Mouse (Mus musculus) MEL (cell line): ENCODE measurements around the gene Gins1. TPM values are rescaled to one million over a fixed set of nuclear protein-coding genes. Genes with fewer than 3 reads are reported as not detected.

Experiments used
- DNase-seq: peaks from one replicate; pipeline ENCODE4 v3.0.0; 2011; ENCODE audit warnings: low read depth, low spot score
- H3K27ac ChIP-seq: 2 replicates; pipeline ENCODE4 v1.5.1; 2012; ENCODE audit warnings: low read depth, mild to moderate bottlenecking, control low read depth, low read length, moderate library complexity; ENCODE audit not compliant: control insufficient read depth
- H3K27me3 ChIP-seq, 2 experiments: fragments of 150-350 bp in 1 of 2; sonication (generic) in 1 of 2; 2 replicates each; pipeline ENCODE4 v1.6.1; 2012; ENCODE audit warnings: low read length in 2 of 2, mild to moderate bottlenecking in 2 of 2, improper control_type of control experiment in 1 of 2, moderate library complexity in 1 of 2; ENCODE audit not compliant: insufficient read depth in 2 of 2, control insufficient read depth in 1 of 2
- H3K36me3 ChIP-seq, 2 experiments: 2 replicates each; pipeline ENCODE4 v1.6.1; 2012 to 2014; ENCODE audit warnings: low read length in 2 of 2, improper control_type of control experiment in 1 of 2, inconsistent platforms in 1 of 2, mild to moderate bottlenecking in 1 of 2; ENCODE audit not compliant: insufficient read depth in 2 of 2, control insufficient read depth in 1 of 2
- H3K4me1 ChIP-seq, 2 experiments: fragments of 150-350 bp in 1 of 2; sonication (generic) in 1 of 2; 2 replicates each; pipeline ENCODE4 v1.6.1; 2012; ENCODE audit warnings: low read length in 2 of 2, improper control_type of control experiment in 1 of 2, mild to moderate bottlenecking in 1 of 2; ENCODE audit not compliant: insufficient read depth in 2 of 2, control insufficient read depth in 1 of 2
- H3K4me3 ChIP-seq, 2 experiments: fragments of 150-350 bp in 1 of 2; sonication (generic) in 1 of 2; 2 replicates each; pipeline ENCODE4 v1.5.1; 2012; ENCODE audit warnings: low read depth in 2 of 2, low read length in 2 of 2, mild to moderate bottlenecking in 2 of 2, moderate library complexity in 2 of 2, control low read depth in 1 of 2, improper control_type of control experiment in 1 of 2; ENCODE audit not compliant: control insufficient read depth in 1 of 2, insufficient read depth in 1 of 2
- H3K79me2 ChIP-seq: 2 replicates; pipeline ENCODE4 v1.6.1; 2012; ENCODE audit warnings: mild to moderate bottlenecking, low read length, moderate library complexity; ENCODE audit not compliant: control insufficient read depth, poor library complexity, insufficient read depth
- H3K9ac ChIP-seq: 2 replicates; pipeline ENCODE4 v1.6.1; 2012; ENCODE audit warnings: low read depth, mild to moderate bottlenecking, control low read depth, low read length, moderate library complexity; ENCODE audit not compliant: control insufficient read depth, poor library complexity, severe bottlenecking
- H3K9me3 ChIP-seq: fragments of 150-350 bp; sonication (generic); replicated peaks from 2 replicates; pipeline ENCODE4 v1.6.1; 2012; ENCODE audit warnings: mild to moderate bottlenecking, low read length, improper control_type of control experiment, moderate library complexity; ENCODE audit not compliant: insufficient read depth
- BHLHE40 ChIP-seq: IDR thresholded peaks from 2 replicates; pipeline ENCODE4 v1.6.1; 2012; ENCODE audit warnings: low read depth, mild to moderate bottlenecking, inconsistent platforms, low read length, improper control_type of control experiment, borderline replicate concordance
- CHD1 ChIP-seq: IDR thresholded peaks from 2 replicates; pipeline ENCODE4 v1.6.1; 2012; ENCODE audit warnings: low read depth, mild to moderate bottlenecking, inconsistent platforms, low read length, improper control_type of control experiment
- CTCF ChIP-seq, 3 experiments: IDR thresholded peaks in 2 of 3; conservative IDR thresholded peaks in 1 of 3; 2 replicates each; pipeline ENCODE4 v1.5.1; 2011 to 2012; ENCODE audit warnings: low read length in 3 of 3, low read depth in 2 of 3, mild to moderate bottlenecking in 2 of 3, improper control_type of control experiment in 1 of 3, inconsistent platforms in 1 of 3, mixed read lengths in 1 of 3, moderate library complexity in 1 of 3; ENCODE audit not compliant: control insufficient read depth in 1 of 3, insufficient read depth in 1 of 3, poor library complexity in 1 of 3, severe bottlenecking in 1 of 3
- E2F4 ChIP-seq: IDR thresholded peaks from 2 replicates; pipeline ENCODE4 v1.6.1; 2011; ENCODE audit warnings: low read depth, low read length, improper control_type of control experiment, borderline replicate concordance
- ELF1 ChIP-seq: IDR thresholded peaks from 2 replicates; pipeline ENCODE4 v1.6.1; 2014; ENCODE audit warnings: low read depth, mild to moderate bottlenecking, inconsistent platforms, low read length, improper control_type of control experiment, moderate library complexity
- ETS1 ChIP-seq: IDR thresholded peaks from 2 replicates; pipeline ENCODE4 v1.6.1; 2012; ENCODE audit warnings: low read depth, mild to moderate bottlenecking, inconsistent platforms, low read length, improper control_type of control experiment, moderate library complexity
- GATA1 ChIP-seq: IDR thresholded peaks from 2 replicates; pipeline ENCODE4 v1.6.1; 2011; ENCODE audit warnings: low read depth, low read length, improper control_type of control experiment
- HCFC1 ChIP-seq: IDR thresholded peaks from 2 replicates; pipeline ENCODE4 v1.6.1; 2012; ENCODE audit warnings: low read depth, mild to moderate bottlenecking, inconsistent platforms, low read length, improper control_type of control experiment, moderate library complexity
- JUND ChIP-seq: IDR thresholded peaks from 2 replicates; pipeline ENCODE4 v1.6.1; 2011; ENCODE audit warnings: low read depth, mild to moderate bottlenecking, improper control_type of control experiment, low read length
- MAFK ChIP-seq: IDR thresholded peaks from 2 replicates; pipeline ENCODE4 v1.6.1; 2011; ENCODE audit warnings: low read depth, mild to moderate bottlenecking, low read length, improper control_type of control experiment, borderline replicate concordance
- MAX ChIP-seq: IDR thresholded peaks from 2 replicates; pipeline ENCODE4 v1.6.1; 2011; ENCODE audit warnings: low read length, improper control_type of control experiment
- MAZ ChIP-seq: IDR thresholded peaks from 2 replicates; pipeline ENCODE4 v1.6.1; 2012; ENCODE audit warnings: low read depth, mild to moderate bottlenecking, inconsistent platforms, low read length, improper control_type of control experiment
- MXI1 ChIP-seq: IDR thresholded peaks from 2 replicates; pipeline ENCODE4 v1.6.1; 2011; ENCODE audit warnings: mild to moderate bottlenecking, low read depth, low read length, improper control_type of control experiment
- MYB ChIP-seq: IDR thresholded peaks from 2 replicates; pipeline ENCODE4 v1.6.1; 2011; ENCODE audit warnings: mild to moderate bottlenecking, low read depth, low read length, improper control_type of control experiment
- MYC ChIP-seq: IDR thresholded peaks from 2 replicates; pipeline ENCODE4 v1.6.1; 2011; ENCODE audit warnings: low read depth, mild to moderate bottlenecking, low read length, improper control_type of control experiment, moderate library complexity
- NRF1 ChIP-seq: IDR thresholded peaks from 2 replicates; pipeline ENCODE4 v1.6.1; 2014; ENCODE audit warnings: low read depth, mild to moderate bottlenecking, inconsistent platforms, low read length, improper control_type of control experiment, moderate library complexity; ENCODE audit not compliant: poor library complexity, insufficient read depth, severe bottlenecking
- POLR2A ChIP-seq, 2 experiments: IDR thresholded peaks; 2 replicates each; pipeline ENCODE4 v1.6.1; 2011 to 2012; ENCODE audit warnings: low read length in 2 of 2, mild to moderate bottlenecking in 2 of 2, control low read depth in 1 of 2, improper control_type of control experiment in 1 of 2, low read depth in 1 of 2, moderate library complexity in 1 of 2; ENCODE audit not compliant: control insufficient read depth in 1 of 2, insufficient read depth in 1 of 2, poor library complexity in 1 of 2
- POLR2AphosphoS2 ChIP-seq: IDR thresholded peaks from 2 replicates; pipeline ENCODE4 v1.6.1; 2011; ENCODE audit warnings: low read length, improper control_type of control experiment
- RCOR1 ChIP-seq: IDR thresholded peaks from 2 replicates; pipeline ENCODE4 v1.6.1; 2012; ENCODE audit warnings: low read depth, mild to moderate bottlenecking, inconsistent platforms, low read length, improper control_type of control experiment
- SIN3A ChIP-seq: IDR thresholded peaks from 2 replicates; pipeline ENCODE4 v1.6.1; 2012; ENCODE audit warnings: low read length, improper control_type of control experiment, inconsistent platforms
- SMC3 ChIP-seq: IDR thresholded peaks from 2 replicates; pipeline ENCODE4 v1.6.1; 2011; ENCODE audit warnings: low read depth, low read length, improper control_type of control experiment
- TBP ChIP-seq: IDR thresholded peaks from 2 replicates; pipeline ENCODE4 v1.8.0; 2011; ENCODE audit warnings: low read depth, low read length, improper control_type of control experiment
- UBTF ChIP-seq: IDR thresholded peaks from 2 replicates; pipeline ENCODE4 v1.6.1; 2012; ENCODE audit warnings: low read depth, mild to moderate bottlenecking, inconsistent platforms, low read length, improper control_type of control experiment, moderate library complexity, borderline replicate concordance; ENCODE audit not compliant: insufficient read depth
- ZC3H11A ChIP-seq: IDR thresholded peaks from 2 replicates; pipeline ENCODE4 v1.6.1; 2012; ENCODE audit warnings: low read depth, mild to moderate bottlenecking, inconsistent platforms, low read length, improper control_type of control experiment
- polyA plus RNA-seq, 2 experiments: library from polyadenylated mRNA; stranded (reverse) in 1 of 2; unstranded in 1 of 2; fragments of >175 nt in 1 of 2; fragments of >200 nt in 1 of 2; gene quantifications; 2 replicates each; pipeline versions ENCODE4 v1.2.1 to v1.2.4; 2012; ENCODE audit warnings: low replicate concordance in 2 of 2, low read depth in 1 of 2; ENCODE audit not compliant: insufficient read length in 2 of 2, insufficient read depth in 1 of 2, missing spikeins in 1 of 2
- total RNA-seq: library from RNA; depleted of rRNA; stranded (reverse); fragments of 300-350 nt; gene quantifications from 2 replicates; pipeline ENCODE4 v1.2.3, GENCODE M21; 2012

The Gins1 gene
- total and polyA plus RNA-seq, 3 experiments = 64.8 to 68.7 TPM; not detected in 1

DNA sequence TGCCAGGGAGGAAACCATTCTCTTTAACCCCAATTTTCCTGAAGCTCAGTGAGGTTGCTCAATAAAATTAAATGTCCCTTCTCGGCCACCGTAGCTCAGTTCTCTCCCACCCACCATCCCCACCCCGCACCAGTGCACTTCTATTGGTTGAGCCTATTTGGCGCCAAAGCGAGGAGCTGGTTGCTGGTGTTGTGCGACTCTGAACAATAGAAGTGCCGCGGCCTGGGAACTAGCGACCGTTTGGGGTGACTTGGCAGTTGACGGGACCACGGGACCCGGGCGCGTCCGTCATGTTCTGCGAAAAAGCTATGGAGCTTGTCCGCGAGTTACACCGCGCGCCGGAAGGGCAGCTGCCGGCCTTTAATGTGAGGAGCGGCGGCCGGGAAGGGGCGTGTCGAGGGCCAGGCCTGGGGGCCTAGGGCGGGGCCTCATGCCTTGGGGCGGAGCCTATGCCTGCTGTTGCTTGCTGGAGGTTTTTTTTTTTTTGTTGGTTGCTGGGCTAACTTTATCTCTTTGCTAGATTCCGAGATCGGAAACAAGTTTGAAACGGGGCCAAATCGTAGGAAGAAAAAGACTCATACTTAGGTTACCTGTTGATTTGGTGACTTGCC is 4.3 kb downstream of the Gins1 start (continued):
- TF ChIP-seq E2F4 (peak; percentile 96), ZC3H11A (no peak), MYC (peak; percentile 65; the same call in 1 of the 2 replicates), JUND (no peak), ETS1 (peak; percentile 74), CTCF (IDR thresholded peaks at IDR 0.05 in 2 of 3, conservative IDR thresholded peaks at IDR 0.05 in 1 of 3; ENCODE audit: control insufficient read depth in 1 of 3, insufficient read depth in 1 of 3, low read depth in 2 of 3, low read length in 3 of 3, poor library complexity in 1 of 3, severe bottlenecking in 1 of 3) (no peak), MAZ (peak; percentile 85; the same call in 1 of the 2 replicates), UBTF (no peak), POLR2A (IDR thresholded peaks at IDR 0.05; ENCODE audit: control insufficient read depth in 1 of 2, insufficient read depth in 1 of 2, low read depth in 1 of 2, low read length in 2 of 2, poor library complexity in 1 of 2) (peak; percentile 60 to 79; a peak in 3 of 4 replicates), HCFC1 (peak; percentile 83), POLR2AphosphoS2 (peak; percentile 53; the same call in 1 of the 2 replicates), MAX (peak; percentile 68), MXI1 (peak; percentile 83)

- peaks cover 2 to 4% of the 10 kb centered on the region in 2 experiments; a peak in 3 of 4 replicates for H3K4me1 ChIP-seq
- peak overlapping the region; percentile 58 for H3K9ac ChIP-seq
- no peaks in the 10 kb centered on the region for H3K27me3 ChIP-seq
- peak overlapping the region; percentile 84 to 91 for H3K4me3 ChIP-seq
- no peaks in the 10 kb centered on the region for H3K9me3 ChIP-seq
- H3K36me3 ChIP-seq = peaks cover 2 to 12% of the 10 kb centered on the region in 2 experiments
- H3K27ac ChIP-seq = peak overlapping the region; percentile 98
- H3K79me2 ChIP-seq = peaks cover 10% of the 10 kb centered on the region
- no peak for TF ChIP-seq RCOR1
- TF ChIP-seq E2F4 = no peak
- TF ChIP-seq MYB = peak; percentile 43; the same call in 1 of the 2 replicates
- TF ChIP-seq MAFK = no peak
- no peak for TF ChIP-seq ETS1
- no peak for TF ChIP-seq ELF1
- TF ChIP-seq SIN3A = no peak
- no peak for TF ChIP-seq SMC3
- TF ChIP-seq BHLHE40 = no peak
- no peak for TF ChIP-seq GATA1
- TF ChIP-seq CHD1 = no peak
- no peak for TF ChIP-seq NRF1
- no peak for TF ChIP-seq JUND
- TF ChIP-seq UBTF = no peak
- 0 out of 2 replicates have a peak, but pooled peaks have one; percentile 6 for TF ChIP-seq TBP
- DNase-seq = peak; percentile 39
Observed at GRCm38 (mm10) chr2:150910295-150910881, 5.2 kb downstream of the Gins1 start.
